Mouse (Mus musculus) heart, embryonic 13.5 days (tissue): ENCODE results near the gene Sec31a. TPM values are rescaled to one million over a fixed set of nuclear protein-coding genes. Genes with fewer than 3 reads are reported as not detected.
A peak's percentile ranks its signal among the peaks of the same experiment; 100 is the strongest.

Source experiments
- ATAC-seq: fragments of 200-750 bp; cut with Nextera tagmentation; 2 replicates; pipeline ENCODE4 v1.8.0; 2017; ENCODE audit warnings: moderate TSS enrichment; ENCODE audit not compliant: insufficient number of reproducible peaks, low FRiP score, low TSS enrichment; ENCODE audit errors: extremely low read depth
- H3K27ac ChIP-seq: fragments of 300-500 bp; sonication (generic); replicated peaks from 2 replicates; pipeline ENCODE4 v1.5.1; 2015; ENCODE audit warnings: moderate library complexity, mild to moderate bottlenecking, inconsistent platforms
- H3K27me3 ChIP-seq: fragments of 300-500 bp; sonication (generic); replicated peaks from 2 replicates; pipeline ENCODE4 v1.6.1; 2015; ENCODE audit warnings: mild to moderate bottlenecking, inconsistent platforms
- H3K36me3 ChIP-seq: fragments of 300-500 bp; sonication (generic); 2 replicates; pipeline ENCODE4 v1.6.1; 2015; ENCODE audit warnings: mild to moderate bottlenecking, inconsistent platforms
- H3K4me1 ChIP-seq: fragments of 300-500 bp; sonication (generic); 2 replicates; pipeline ENCODE4 v1.6.1; 2015; ENCODE audit warnings: inconsistent platforms
- H3K4me2 ChIP-seq: fragments of 300-500 bp; sonication (generic); 2 replicates; pipeline ENCODE4 v1.6.1; 2015; ENCODE audit warnings: inconsistent platforms, mild to moderate bottlenecking, moderate library complexity
- H3K4me3 ChIP-seq: fragments of 300-500 bp; sonication (generic); 2 replicates; pipeline ENCODE4 v1.5.1; 2015; ENCODE audit warnings: moderate library complexity, mild to moderate bottlenecking, inconsistent platforms
- H3K9ac ChIP-seq: fragments of 300-500 bp; sonication (generic); 2 replicates; pipeline ENCODE4 v1.6.1; 2015; ENCODE audit warnings: inconsistent platforms, mild to moderate bottlenecking, moderate library complexity
- H3K9me3 ChIP-seq: fragments of 300-500 bp; sonication (generic); 2 replicates; pipeline ENCODE4 v1.6.1; 2016; ENCODE audit warnings: inconsistent platforms
- WGBS: fragments of 180-500 bp; shearing (Covaris S2); methylation state at CpG from one replicate; pipeline ENCODE4 v1.1.7; 2015; ENCODE audit warnings: mixed read lengths; 5-methylcytosine and 5-hydroxymethylcytosine counted together
- polyA plus RNA-seq: library from polyadenylated mRNA; unstranded; fragments of >200 nt; fragmentation: Nextera tagmentation; extraction: Ambion mirVana; gene quantifications from 2 replicates; pipeline ENCODE4 v1.2.1, GENCODE M21; 2015

Gene Sec31a
- polyA plus RNA-seq, 1 experiment from 2014 or later, result 146 TPM

GRCm38 (mm10) chr5:100370919-100371318 lies 45.1 kb downstream of the Sec31a start:
- WGBS, result 63% methylated on average over 1 of the region's 1 CpGs
- Histone ChIP-seq H3K9ac (no peak overlapping the region), H3K36me3 (peaks cover 95% of the 10 kb centered on the region), H3K4me1 (peaks cover 21% of the 10 kb centered on the region), H3K27me3 (no peaks in the 10 kb centered on the region), H3K9me3 (no peaks in the 10 kb centered on the region), H3K4me3 (no peak overlapping the region), H3K27ac (no peak overlapping the region), H3K4me2 (no peak overlapping the region)
- ATAC-seq, result no peak

GRCm38 (mm10) chr5:100369825-100370459 lies 46.1 kb downstream of the Sec31a start:
- peaks cover 21% of the 10 kb centered on the region for H3K4me1 ChIP-seq
- no peak overlapping the region for H3K4me3 ChIP-seq
- H3K27ac ChIP-seq, result peak overlapping the region; percentile 76
- H3K9ac ChIP-seq, result peak overlapping the region; percentile 59
- peaks cover 95% of the 10 kb centered on the region for H3K36me3 ChIP-seq
- no peaks in the 10 kb centered on the region for H3K9me3 ChIP-seq
- peak overlapping the region; percentile 21; the same call in 1 of the 2 replicates for H3K4me2 ChIP-seq
- 74% methylated on average over 11 of the region's 11 CpGs for WGBS
- ATAC-seq, result no peak
- no peaks in the 10 kb centered on the region for H3K27me3 ChIP-seq

- 87% methylated on average over 6 of the region's 6 CpGs for WGBS
- H3K4me3 ChIP-seq, result no peak overlapping the region
- peaks cover 21% of the 10 kb centered on the region for H3K4me1 ChIP-seq
- no peaks in the 10 kb centered on the region for H3K9me3 ChIP-seq
- no peak overlapping the region for H3K9ac ChIP-seq
- H3K27ac ChIP-seq, result no peak overlapping the region
- H3K4me2 ChIP-seq, result no peak overlapping the region
- H3K27me3 ChIP-seq, result no peaks in the 10 kb centered on the region
- no peak for ATAC-seq
- H3K36me3 ChIP-seq, result peaks cover 95% of the 10 kb centered on the region
Measured at GRCm38 (mm10) chr5:100369093-100369492, 46.9 kb downstream of the Sec31a start.

- no peak for ATAC-seq
- no peaks in the 10 kb centered on the region for H3K27me3 ChIP-seq
- H3K4me3 ChIP-seq, result no peak overlapping the region
- no peak overlapping the region for H3K27ac ChIP-seq
- peaks cover 21% of the 10 kb centered on the region for H3K4me1 ChIP-seq
- 84% methylated on average over 5 of the region's 5 CpGs for WGBS
- H3K4me2 ChIP-seq, result no peak overlapping the region
- peaks cover 95% of the 10 kb centered on the region for H3K36me3 ChIP-seq
- H3K9me3 ChIP-seq, result no peaks in the 10 kb centered on the region
- 0 out of 2 replicates have a peak overlapping the region, but pooled peaks have one; percentile 7 for H3K9ac ChIP-seq
Measured at GRCm38 (mm10) chr5:100368527-100368926, 47.5 kb downstream of the Sec31a start.

GRCm38 (mm10) chr5:100367051-100367450 lies 49.0 kb downstream of the Sec31a start:
- peaks cover 97% of the 10 kb centered on the region for H3K36me3 ChIP-seq
- H3K9me3 ChIP-seq, result no peaks in the 10 kb centered on the region
- H3K9ac ChIP-seq, result no peak overlapping the region
- WGBS, result 80% methylated on average over 2 of the region's 2 CpGs
- no peak for ATAC-seq
- peaks cover 19% of the 10 kb centered on the region for H3K4me1 ChIP-seq
- no peaks in the 10 kb centered on the region for H3K27me3 ChIP-seq
- no peak overlapping the region for H3K4me2 ChIP-seq
- no peak overlapping the region for H3K4me3 ChIP-seq
- H3K27ac ChIP-seq, result no peak overlapping the region

GRCm38 (mm10) chr5:100360296-100360695 lies 55.7 kb downstream of the Sec31a start:
- Histone ChIP-seq H3K36me3 (peaks cover 53% of the 10 kb centered on the region), H3K27me3 (no peaks in the 10 kb centered on the region), H3K9ac (no peak overlapping the region), H3K9me3 (no peaks in the 10 kb centered on the region), H3K4me1 (peaks cover 16% of the 10 kb centered on the region), H3K4me2 (no peak overlapping the region), H3K27ac (no peak overlapping the region), H3K4me3 (no peak overlapping the region)
- WGBS, result 79% methylated on average over 6 of the region's 6 CpGs
- no peak for ATAC-seq

GRCm38 (mm10) chr5:100358334-100358733 lies 57.7 kb downstream of the Sec31a start:
- H3K36me3 ChIP-seq, result peaks cover 33% of the 10 kb centered on the region
- WGBS, result 52% methylated on average over 8 of the region's 8 CpGs
- no peak for ATAC-seq
- H3K9me3 ChIP-seq, result no peaks in the 10 kb centered on the region
- no peak overlapping the region for H3K4me2 ChIP-seq
- no peak overlapping the region for H3K27ac ChIP-seq
- H3K9ac ChIP-seq, result peak overlapping the region; percentile 55
- no peak overlapping the region for H3K4me3 ChIP-seq
- H3K27me3 ChIP-seq, result no peaks in the 10 kb centered on the region
- peaks cover 31% of the 10 kb centered on the region for H3K4me1 ChIP-seq

GRCm38 (mm10) chr5:100354644-100355043 lies 61.4 kb downstream of the Sec31a start:
- WGBS, result 90% methylated on average over 20 of the region's 20 CpGs
- peak overlapping the region; percentile 97 for H3K27ac ChIP-seq

GRCm38 (mm10) chr5:100352986-100353848 lies 62.8 kb downstream of the Sec31a start:
- 27% methylated on average over 10 of the region's 10 CpGs for WGBS
- no peak overlapping the region for H3K4me3 ChIP-seq
- peak; percentile 42; the same call in 1 of the 2 replicates for ATAC-seq

More at GRCm38 (mm10) chr5:100354644-100355043, 61.4 kb downstream of the Sec31a start:
- no peak overlapping the region for H3K4me3 ChIP-seq
- no peaks in the 10 kb centered on the region for H3K9me3 ChIP-seq
- no peaks in the 10 kb centered on the region for H3K27me3 ChIP-seq
- ATAC-seq, result no peak
- H3K36me3 ChIP-seq, result no peaks in the 10 kb centered on the region
- no peak overlapping the region for H3K4me2 ChIP-seq
- peaks cover 59% of the 10 kb centered on the region for H3K4me1 ChIP-seq
- H3K9ac ChIP-seq, result no peak overlapping the region

GRCm38 (mm10) chr5:100350907-100351456 lies 65.1 kb downstream of the Sec31a start:
- H3K4me2 ChIP-seq, result no peak overlapping the region
- ATAC-seq, result no peak; the same call in 1 of the 2 replicates

More at GRCm38 (mm10) chr5:100352986-100353848, 62.8 kb downstream of the Sec31a start:
- no peaks in the 10 kb centered on the region for H3K9me3 ChIP-seq
- H3K9ac ChIP-seq, result peak overlapping the region; percentile 67
- H3K27me3 ChIP-seq, result no peaks in the 10 kb centered on the region
- H3K36me3 ChIP-seq, result no peaks in the 10 kb centered on the region
- peak overlapping the region; percentile 97 for H3K27ac ChIP-seq
- peaks cover 56% of the 10 kb centered on the region for H3K4me1 ChIP-seq
- H3K4me2 ChIP-seq, result peak overlapping the region; percentile 55

More at GRCm38 (mm10) chr5:100350907-100351456, 65.1 kb downstream of the Sec31a start:
- Histone ChIP-seq H3K4me3 (no peak overlapping the region), H3K27me3 (no peaks in the 10 kb centered on the region), H3K36me3 (no peaks in the 10 kb centered on the region), H3K9me3 (no peaks in the 10 kb centered on the region), H3K27ac (no peak overlapping the region), H3K4me1 (peaks cover 55% of the 10 kb centered on the region), H3K9ac (no peak overlapping the region)
- 94% methylated on average over 8 of the region's 8 CpGs for WGBS
